Mouse (Mus musculus) urinary bladder, postnatal 14 days (tissue): ENCODE results near the gene Stk33.
"Not testable (repeated sequence)": the region's sequence is repeated elsewhere in the genome, so short reads cannot be mapped to it uniquely, and the experiment has no call there.

Experiments
- DNase-seq: peaks from one replicate; pipeline ENCODE4 v3.0.0; 2021; ENCODE audit warnings: low spot score

Stk33 gene

GRCm38 (mm10) chr7:109438781-109439591, at the start of gene Stk33:
Stk33 (minus strand) TSS chr7:109439081.
- peak; percentile 31 for DNase-seq

DNA sequence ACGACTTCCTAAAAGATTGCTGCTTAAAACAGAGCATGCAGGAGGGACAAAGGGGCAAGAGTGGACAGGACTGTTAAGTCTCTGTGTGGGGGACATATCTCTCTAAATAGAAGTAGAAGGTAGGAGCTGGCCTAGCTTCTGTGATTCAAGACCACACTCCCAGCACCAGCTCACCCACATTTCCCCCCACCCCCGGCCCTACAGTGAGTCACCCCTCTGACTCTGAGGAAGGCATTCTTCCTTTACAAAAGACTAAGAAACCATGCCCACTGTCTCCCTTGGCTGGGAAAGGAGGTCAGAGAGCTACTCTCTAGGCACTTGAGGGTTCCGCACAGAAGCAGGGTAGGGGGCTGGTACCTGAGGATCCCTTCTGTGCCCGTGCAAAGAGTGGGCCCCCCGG, 45.3 kb upstream of the Stk33 start:
- DNase-seq: no peak

GRCm38 (mm10) chr7:109480765-109481197, 41.9 kb upstream of the Stk33 start:
- peak; percentile 22 for DNase-seq

DNA sequence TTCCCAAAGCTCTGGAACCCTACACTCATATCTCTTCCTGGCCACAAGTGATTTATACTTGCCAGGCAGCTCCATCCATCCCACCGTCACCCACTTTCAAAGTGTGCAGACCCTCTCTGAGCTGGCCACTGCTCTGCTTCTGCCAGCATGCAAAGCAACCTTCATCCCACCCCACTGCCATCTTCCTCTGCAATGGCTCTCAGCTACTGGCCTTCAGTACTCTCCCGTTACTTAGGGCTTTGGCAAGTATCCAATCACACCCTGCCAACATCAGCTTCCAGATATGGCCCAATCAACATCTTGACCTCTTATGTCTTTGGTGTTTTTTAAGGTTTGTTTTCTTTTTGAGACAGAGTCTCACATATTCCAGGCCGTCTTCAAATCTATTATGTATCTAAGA, 39.0 kb upstream of the Stk33 start:
- no peak for DNase-seq

GRCm38 (mm10) chr7:109470700-109471099, 31.8 kb upstream of the Stk33 start:
- DNase-seq: no peak

GRCm38 (mm10) chr7:109468262-109468701, 29.4 kb upstream of the Stk33 start:
- no peak for DNase-seq

GRCm38 (mm10) chr7:109467591-109467990, 28.7 kb upstream of the Stk33 start:
- DNase-seq: no peak

- no peak for DNase-seq
Observed at GRCm38 (mm10) chr7:109460698-109461097, 21.8 kb upstream of the Stk33 start.

- no peak for DNase-seq
Observed at GRCm38 (mm10) chr7:109456563-109456962, 17.7 kb upstream of the Stk33 start.

- DNase-seq: no peak
Observed at GRCm38 (mm10) chr7:109455748-109456147, 16.9 kb upstream of the Stk33 start.

GRCm38 (mm10) chr7:109454856-109455255, 16.0 kb upstream of the Stk33 start:
- DNase-seq: no peak

DNA sequence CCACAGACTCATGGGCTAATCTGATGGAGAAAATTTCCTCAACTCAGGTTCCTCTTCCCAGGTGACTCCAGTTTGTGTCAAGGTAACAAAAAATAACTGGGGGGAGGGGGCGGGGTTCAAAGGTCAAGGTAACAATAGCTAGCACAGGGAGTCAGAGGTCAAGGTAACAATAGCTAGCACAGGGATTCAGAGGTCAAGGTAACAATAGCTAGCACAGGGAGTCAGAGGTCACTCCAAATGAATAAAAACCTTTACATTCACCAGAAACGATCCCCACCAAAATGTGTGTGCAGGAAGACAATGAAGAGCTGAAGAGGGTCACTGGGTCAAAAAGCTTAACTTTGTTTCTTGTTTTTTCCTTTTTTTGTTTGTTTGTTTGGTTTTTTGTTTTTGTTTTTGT, 9.2 kb upstream of the Stk33 start:
- DNase-seq: no peak

GRCm38 (mm10) chr7:109445012-109445411, 6.1 kb upstream of the Stk33 start:
- DNase-seq: peak; percentile 57

GRCm38 (mm10) chr7:109442739-109443138, 3.9 kb upstream of the Stk33 start:
- DNase-seq: no peak

GRCm38 (mm10) chr7:109440697-109441269, 1.9 kb upstream of the Stk33 start:
- no peak for DNase-seq

DNA sequence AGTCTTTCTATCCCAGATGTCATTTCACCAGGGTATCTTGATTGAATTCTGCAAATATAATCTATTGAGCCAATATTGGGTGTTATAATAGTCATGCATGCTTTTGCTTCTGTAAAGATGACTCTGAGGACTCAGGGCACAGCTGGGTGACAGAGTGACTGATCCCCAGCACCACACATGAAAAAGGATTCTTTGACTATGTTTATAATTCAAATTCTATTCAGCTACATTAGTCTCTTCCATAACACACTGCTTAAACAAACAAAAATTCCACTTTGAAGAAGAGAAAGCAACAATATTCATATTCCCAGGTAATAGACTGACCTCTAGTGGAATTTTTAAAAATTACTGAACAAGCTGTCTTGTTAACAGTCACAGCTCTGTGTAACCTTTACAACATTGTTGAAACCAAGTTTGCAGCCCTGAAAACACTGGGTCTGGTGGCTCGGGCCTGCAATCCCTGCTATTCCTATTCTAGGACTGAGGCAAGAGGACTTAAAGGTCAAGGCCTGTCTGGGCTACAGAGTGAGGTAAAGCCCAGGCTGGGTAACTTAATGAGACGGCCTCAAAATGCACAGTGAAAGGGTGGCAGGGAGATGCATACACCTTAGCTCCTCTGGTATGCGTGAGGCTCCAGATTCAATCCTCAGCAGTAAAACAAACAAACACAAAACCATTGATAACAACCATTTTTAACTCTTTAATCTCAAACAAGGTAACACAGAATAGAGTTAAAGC, 14.3 kb downstream of the Stk33 start:
- no peak for DNase-seq

DNA sequence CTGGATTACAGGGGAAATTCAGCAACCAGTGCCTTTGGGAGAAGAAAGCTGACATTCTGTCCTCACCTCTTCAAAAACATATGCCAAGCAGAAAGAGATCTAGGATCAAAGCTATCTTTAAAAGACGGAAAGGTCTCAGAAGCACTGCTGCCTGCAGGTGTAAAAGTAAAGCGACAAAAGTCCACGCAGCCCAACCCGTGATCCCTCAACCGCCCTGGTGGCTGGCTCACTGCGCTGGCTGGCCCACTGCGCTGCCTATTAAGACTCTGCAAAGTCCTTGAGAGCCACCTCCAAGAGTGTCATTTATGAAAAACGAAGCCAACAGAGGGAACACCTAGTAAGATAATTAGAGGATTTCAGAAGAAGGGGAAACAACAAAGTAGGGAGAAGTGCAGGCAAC, 16.1 kb downstream of the Stk33 start:
- DNase-seq: no peak

DNA sequence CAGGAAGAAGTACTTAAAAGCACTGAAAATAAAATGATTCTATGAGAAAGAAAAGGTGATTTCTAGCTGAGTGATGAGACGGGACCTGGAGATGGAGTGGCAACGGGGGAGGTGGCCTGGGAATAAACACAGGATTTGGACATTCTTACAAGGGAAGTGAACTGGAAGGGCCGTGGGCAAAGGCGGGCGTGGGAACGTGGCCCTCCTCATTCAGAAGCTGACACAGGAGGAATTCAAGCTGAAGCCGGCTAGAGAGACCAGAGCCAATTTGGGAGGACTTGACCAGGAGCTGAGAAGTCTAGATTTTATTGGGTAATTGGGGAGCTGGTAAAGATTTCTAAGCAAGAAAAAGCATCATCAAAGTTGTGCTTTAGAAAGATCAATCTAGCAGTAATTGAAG, 33.4 kb downstream of the Stk33 start:
- no peak for DNase-seq

DNA sequence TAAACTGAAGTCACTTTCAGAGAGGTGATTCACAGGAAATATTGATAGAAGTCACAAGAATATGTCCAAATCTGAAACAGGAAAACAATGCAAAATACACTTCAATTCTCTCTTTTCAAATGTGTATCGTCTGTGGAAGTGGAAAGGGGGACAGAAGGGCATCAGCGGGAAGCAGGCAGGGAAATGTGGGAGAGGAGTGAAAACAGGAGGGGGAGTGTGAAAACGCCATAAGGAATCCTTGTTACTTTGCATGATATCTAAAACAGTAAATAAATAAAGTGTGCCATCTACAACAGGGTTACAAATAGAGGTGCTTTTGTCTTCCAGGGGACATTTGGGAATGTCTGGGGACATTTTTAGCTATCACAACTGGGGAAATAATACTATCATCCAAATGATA, 39.6 kb downstream of the Stk33 start:
- DNase-seq: no peak

- DNase-seq: no peak
Observed at GRCm38 (mm10) chr7:109381131-109381530, 57.8 kb downstream of the Stk33 start.

DNA sequence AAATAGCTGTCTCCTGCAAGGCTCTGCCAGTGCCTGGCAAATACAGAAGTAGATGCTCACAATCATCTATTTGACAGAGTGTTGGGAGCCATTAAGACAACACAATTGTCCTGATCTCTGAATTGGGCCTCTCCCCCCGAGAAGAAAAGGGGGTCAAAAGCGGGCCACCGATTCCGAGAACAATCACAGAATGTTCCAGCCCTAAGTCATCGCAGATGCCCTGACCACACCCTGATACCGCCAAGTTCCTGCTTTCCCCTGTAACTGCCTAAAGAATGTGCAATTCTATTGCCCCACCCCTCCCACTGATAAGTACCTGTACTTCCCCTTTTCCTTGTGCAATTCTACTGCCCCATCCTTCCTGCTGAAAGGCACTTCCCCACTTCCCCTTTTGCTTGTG, 65.3 kb downstream of the Stk33 start:
- DNase-seq: not testable (repeated sequence)

DNA sequence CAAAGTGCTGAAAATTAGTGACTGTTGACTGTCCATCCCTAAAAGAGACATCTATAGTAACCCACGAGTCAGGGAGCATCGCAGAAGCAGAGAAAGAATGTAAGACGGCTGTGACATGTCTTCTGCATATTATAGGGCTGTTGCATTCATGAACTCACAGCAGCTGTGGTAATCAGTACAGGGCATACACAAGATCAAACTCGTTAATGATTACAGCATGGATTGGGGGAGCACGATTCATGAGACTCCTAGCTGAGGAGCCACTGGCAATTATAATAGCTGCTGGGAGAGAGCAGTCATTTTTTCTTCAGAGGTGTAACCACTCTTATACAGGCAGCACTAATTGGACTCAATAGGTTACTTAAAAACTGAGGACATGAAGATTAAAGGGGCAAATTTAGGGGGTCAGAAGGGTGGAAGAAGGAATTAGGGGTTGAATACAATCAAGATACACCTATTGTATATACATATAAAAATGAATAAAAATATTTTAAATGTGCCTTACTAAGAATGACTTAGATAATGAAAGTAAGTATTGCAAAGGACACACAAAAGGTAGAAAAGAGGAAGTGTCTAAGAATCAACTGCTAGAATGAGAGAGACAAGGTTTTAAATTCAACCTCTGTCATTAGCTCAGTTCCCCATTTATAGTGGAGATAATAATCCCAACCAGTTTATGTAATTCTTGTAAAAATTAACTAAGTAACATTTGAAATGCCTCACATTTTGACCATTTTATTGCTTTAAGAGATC, 80.3 kb downstream of the Stk33 start:
- no peak for DNase-seq
